Mouse (Mus musculus) brain, embryonic 14.5 days (tissue): ENCODE results near the gene Setdb2.

Source experiments
- CTCF ChIP-seq: fragments of 200-500 bp; IDR thresholded peaks from 2 replicates; pipeline ENCODE4 v1.5.1; 2012; ENCODE audit warnings: inconsistent platforms, mild to moderate bottlenecking, moderate library complexity, borderline replicate concordance; ENCODE audit not compliant: insufficient read depth, insufficient read length; ENCODE audit errors: extremely low read depth
- POLR2A ChIP-seq: fragments of 200-500 bp; IDR thresholded peaks from 2 replicates; pipeline ENCODE4 v1.6.1; 2012; ENCODE audit warnings: mild to moderate bottlenecking, inconsistent platforms, borderline replicate concordance; ENCODE audit not compliant: poor library complexity, insufficient read depth, insufficient read length, severe bottlenecking; ENCODE audit errors: extremely low read depth

DNA sequence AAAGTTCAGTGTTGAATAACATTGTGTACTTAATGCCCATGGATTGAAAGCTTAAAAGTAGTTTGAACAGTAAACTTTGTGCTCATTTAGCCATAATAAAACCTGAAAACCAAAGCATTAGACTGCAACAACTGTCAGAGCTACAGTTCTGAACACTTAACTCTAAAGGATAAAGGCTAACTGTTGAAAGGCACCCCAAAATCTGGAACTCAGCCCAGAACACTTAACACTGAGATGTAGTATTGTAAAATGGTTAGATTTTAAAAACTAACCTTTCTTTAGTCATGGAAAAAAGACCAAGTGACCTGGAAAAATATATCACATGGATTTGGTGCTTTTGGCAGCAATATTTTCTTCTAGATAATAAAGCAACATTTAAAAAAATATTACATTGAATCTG, 7.3 kb upstream of the Setdb2 start:
- TF ChIP-seq CTCF = no peak
- no peak for TF ChIP-seq POLR2A
